In genomic region chr3:54156316-54157000, GRCm38 (mm10) we compare ENCODE assay signal across 9 mouse cellular contexts. TPM values are rescaled to one million over a fixed set of nuclear protein-coding genes. Genes with fewer than 3 reads are reported as not detected.
A peak's percentile ranks its signal among the peaks of the same experiment; 100 is the strongest.
DNase-seq lines count a peak whose midpoint lies in the region; ATAC-seq and TF ChIP-seq lines count a peak whose summit lies in the region.
"Had no signal": no experiment of that assay in that cellular context is flagged by ENCODE, and none has a peak within 500 bp of the region (broad histone marks: within the 10 kb centered on the region; RNA-seq: fewer than 3 reads in every experiment).

No protein-coding gene starts in this region.

- H3K9me3 ChIP-seq in heart, embryonic 12.5 days (replicated peaks), result no peaks in the 10 kb centered on the region
- H3K9me3 ChIP-seq in forebrain, postnatal 0 days (ENCODE audit: low read length), result no peaks in the 10 kb centered on the region
- no peaks in the 10 kb centered on the region for H3K9me3 ChIP-seq in limb, embryonic 13.5 days

- peak overlapping the region; percentile 17; the same call in 1 of the 2 replicates for H3K9ac ChIP-seq in heart, embryonic 12.5 days
- H3K9ac ChIP-seq in forebrain, postnatal 0 days, result peak overlapping the region; percentile 65
- H3K9ac ChIP-seq in limb, embryonic 13.5 days, result peak overlapping the region; percentile 58

- H3K36me3 ChIP-seq in heart, embryonic 12.5 days, result no peaks in the 10 kb centered on the region
- no peaks in the 10 kb centered on the region for H3K36me3 ChIP-seq in forebrain, postnatal 0 days (ENCODE audit: insufficient read depth)
- H3K36me3 ChIP-seq in limb, embryonic 13.5 days, result no peaks in the 10 kb centered on the region

- H3K27ac ChIP-seq in heart, embryonic 12.5 days (ENCODE audit: poor library complexity, severe bottlenecking), result no peak overlapping the region
- H3K27ac ChIP-seq in forebrain, postnatal 0 days (ENCODE audit: low read depth, low read length), result peak overlapping the region; percentile 68
- H3K27ac ChIP-seq in limb, embryonic 13.5 days, result no peak overlapping the region

- DNase-seq in heart, postnatal 25 days (ENCODE audit: low spot score), result no peak
- DNase-seq in Muller cell, postnatal 12 days (ENCODE audit: inconsistent ontology term), result peak; percentile 12
- peak; percentile 54 for DNase-seq in forebrain, postnatal 0 days
- DNase-seq in right cerebral cortex, adult 2 months (ENCODE audit: low spot score in 2 of 2), result peak; percentile 21 to 26
- no peak for DNase-seq in cerebellum, adult 11 months
- DNase-seq in urinary bladder, adult 2 months (ENCODE audit: low spot score), result no peak

- no peak for ATAC-seq in heart, embryonic 12.5 days (ENCODE audit: insufficient number of reproducible peaks, low FRiP score)
- peak; percentile 30; the same call in 1 of the 2 replicates for ATAC-seq in forebrain, postnatal 0 days
- ATAC-seq in limb, embryonic 13.5 days (ENCODE audit: low FRiP score, low read depth), result peak; percentile 40; the same call in 1 of the 2 replicates

- H3K4me1 ChIP-seq in heart, embryonic 12.5 days (replicated peaks), result peaks cover 20% of the 10 kb centered on the region
- 0 out of 2 replicates have a peak, but pooled peaks cover 3% of the 10 kb centered on the region for H3K4me1 ChIP-seq in forebrain, postnatal 0 days (ENCODE audit: insufficient read depth)
- peaks cover 28% of the 10 kb centered on the region for H3K4me1 ChIP-seq in limb, embryonic 13.5 days

- TF ChIP-seq CTCF in forebrain, postnatal 0 days (IDR thresholded peaks at IDR 0.05; ENCODE audit: low read depth), result no peak

- H3K27me3 ChIP-seq in heart, embryonic 12.5 days (replicated peaks), result peaks cover 27% of the 10 kb centered on the region
- no peaks in the 10 kb centered on the region for H3K27me3 ChIP-seq in forebrain, postnatal 0 days (ENCODE audit: insufficient read depth, low read length)
- H3K27me3 ChIP-seq in limb, embryonic 13.5 days, result peaks cover 36% of the 10 kb centered on the region

- H3K4me2 ChIP-seq in heart, embryonic 12.5 days, result peak overlapping the region; percentile 91
- peak overlapping the region; percentile 98 for H3K4me2 ChIP-seq in forebrain, postnatal 0 days (ENCODE audit: low read depth)
- peak overlapping the region; percentile 97 for H3K4me2 ChIP-seq in limb, embryonic 13.5 days (replicated peaks)

- H3K4me3 ChIP-seq in heart, embryonic 12.5 days, result peak overlapping the region; percentile 47
- H3K4me3 ChIP-seq in forebrain, postnatal 0 days (ENCODE audit: low read depth, low read length), result peak overlapping the region; percentile 58
- H3K4me3 ChIP-seq in limb, embryonic 13.5 days, result peak overlapping the region; percentile 55

- intact Hi-C loops in heart, postnatal 25 days (cut with DNase I), result no loop called here

- under 1% methylated on average over 28 of the region's 28 CpGs for WGBS in heart, embryonic 12.5 days
- WGBS in forebrain, postnatal 0 days, result under 1% methylated on average over 28 of the region's 28 CpGs
- WGBS in limb, embryonic 13.5 days, result 1% methylated on average over 28 of the region's 28 CpGs

RNA-seq across cellular contexts. Expression of gene Trpc4, which starts 0.6 kb away (rescaled TPM):
- polyA plus RNA-seq in heart, embryonic 12.5 days (2016; fragmentation: Nextera tagmentation; extraction: Ambion mirVana), result 0.18 and 0.26 TPM in 2 replicates
- total RNA-seq in heart, postnatal 25 days (2021), result under 1 TPM in 1 of 2 experiments, not detected in 1; 0.11 TPM
- total RNA-seq in forebrain, postnatal 0 days (2014; rRNA removed), result 22.3 and 27.2 TPM in 2 replicates
- 11.9 and 15.3 TPM in 2 replicates for polyA plus RNA-seq in forebrain, postnatal 0 days (2015; fragmentation: Nextera tagmentation; extraction: Ambion mirVana)
- 1.5 and 2.2 TPM in 2 replicates for polyA plus RNA-seq in limb, embryonic 13.5 days (2015; fragmentation: Nextera tagmentation; extraction: Ambion mirVana)
- 1.0 and 1.6 TPM in 2 replicates for polyA plus RNA-seq in urinary bladder, adult 2 months (2012; rRNA removed)
- total RNA-seq: neutrophil, adult 5-6 weeks had no signal

Comparison
In these comparisons a context has a peak if more than half of its experiments do, and no peak if none do; other contexts are left out.
1. DNase-seq: peak in Muller cell, postnatal 12 days (single experiment), forebrain, postnatal 0 days (single experiment) and right cerebral cortex, adult 2 months (2 of 2); none in heart, postnatal 25 days (single experiment), cerebellum, adult 11 months (single experiment) and urinary bladder, adult 2 months (single experiment).
2. Peak in every context shown above with its lines, with median percentiles within 50 percentile points of each other: H3K4me2 ChIP-seq, H3K4me3 ChIP-seq and H3K9ac ChIP-seq.